Mouse (Mus musculus) lung, embryonic 15.5 days (tissue): ENCODE results near the gene Msh5. TPM values are rescaled to one million over a fixed set of nuclear protein-coding genes. Genes with fewer than 3 reads are reported as not detected.
A peak's percentile ranks its signal among the peaks of the same experiment; 100 is the strongest.

Source experiments
- ATAC-seq: fragments of 200-750 bp; cut with Nextera tagmentation; 2 replicates; pipeline ENCODE4 v1.8.0; 2017; ENCODE audit warnings: moderate number of reproducible peaks, borderline replicate concordance; ENCODE audit not compliant: low FRiP score, low TSS enrichment; ENCODE audit errors: extremely low read depth
- H3K27ac ChIP-seq: fragments of 300-500 bp; sonication (generic); 2 replicates; pipeline ENCODE4 v1.5.1; 2015; ENCODE audit warnings: moderate library complexity, mild to moderate bottlenecking, inconsistent platforms
- H3K27me3 ChIP-seq: fragments of 300-500 bp; sonication (generic); 2 replicates; pipeline ENCODE4 v1.6.1; 2015; ENCODE audit warnings: inconsistent platforms
- H3K36me3 ChIP-seq: fragments of 300-500 bp; sonication (generic); 2 replicates; pipeline ENCODE4 v1.6.1; 2015; ENCODE audit warnings: inconsistent platforms
- H3K4me1 ChIP-seq: fragments of 300-500 bp; sonication (generic); 2 replicates; pipeline ENCODE4 v1.6.1; 2015; ENCODE audit warnings: inconsistent platforms
- H3K4me2 ChIP-seq: fragments of 300-500 bp; sonication (generic); 2 replicates; pipeline ENCODE4 v1.6.1; 2015; ENCODE audit warnings: inconsistent platforms, mild to moderate bottlenecking, moderate library complexity
- H3K4me3 ChIP-seq: fragments of 300-500 bp; sonication (generic); 2 replicates; pipeline ENCODE4 v1.5.1; 2015; ENCODE audit warnings: mild to moderate bottlenecking, inconsistent platforms
- H3K9ac ChIP-seq: fragments of 300-500 bp; sonication (generic); 2 replicates; pipeline ENCODE4 v1.6.1; 2015; ENCODE audit warnings: inconsistent platforms
- H3K9me3 ChIP-seq: fragments of 300-500 bp; sonication (generic); 2 replicates; pipeline ENCODE4 v1.6.1; 2016; ENCODE audit warnings: inconsistent platforms
- WGBS: fragments of 180-500 bp; shearing (Covaris S2); methylation state at CpG from one replicate; pipeline ENCODE4 v1.1.7; 2015; 5-methylcytosine and 5-hydroxymethylcytosine counted together
- polyA plus RNA-seq: library from polyadenylated mRNA; unstranded; fragments of >200 nt; fragmentation: Nextera tagmentation; extraction: Ambion mirVana; gene quantifications from 2 replicates; pipeline ENCODE4 v1.2.1, GENCODE M21; 2015

The Msh5 gene
- polyA plus RNA-seq, 1 experiment from 2014 or later = 4.4 TPM

GRCm38 (mm10) chr17:35052271-35052798, 5.8 kb upstream of the Msh5 start:
- Histone ChIP-seq H3K4me3 (peak overlapping the region; percentile 71), H3K36me3 (peaks cover 47% of the 10 kb centered on the region), H3K27me3 (no peaks in the 10 kb centered on the region), H3K4me2 (peak overlapping the region; percentile 94), H3K27ac (peak overlapping the region; percentile 99), H3K9me3 (no peaks in the 10 kb centered on the region), H3K9ac (peak overlapping the region; percentile 78), H3K4me1 (peaks cover 40% of the 10 kb centered on the region)
- WGBS = 66% methylated on average over 12 of the region's 12 CpGs
- ATAC-seq = no peak

DNA sequence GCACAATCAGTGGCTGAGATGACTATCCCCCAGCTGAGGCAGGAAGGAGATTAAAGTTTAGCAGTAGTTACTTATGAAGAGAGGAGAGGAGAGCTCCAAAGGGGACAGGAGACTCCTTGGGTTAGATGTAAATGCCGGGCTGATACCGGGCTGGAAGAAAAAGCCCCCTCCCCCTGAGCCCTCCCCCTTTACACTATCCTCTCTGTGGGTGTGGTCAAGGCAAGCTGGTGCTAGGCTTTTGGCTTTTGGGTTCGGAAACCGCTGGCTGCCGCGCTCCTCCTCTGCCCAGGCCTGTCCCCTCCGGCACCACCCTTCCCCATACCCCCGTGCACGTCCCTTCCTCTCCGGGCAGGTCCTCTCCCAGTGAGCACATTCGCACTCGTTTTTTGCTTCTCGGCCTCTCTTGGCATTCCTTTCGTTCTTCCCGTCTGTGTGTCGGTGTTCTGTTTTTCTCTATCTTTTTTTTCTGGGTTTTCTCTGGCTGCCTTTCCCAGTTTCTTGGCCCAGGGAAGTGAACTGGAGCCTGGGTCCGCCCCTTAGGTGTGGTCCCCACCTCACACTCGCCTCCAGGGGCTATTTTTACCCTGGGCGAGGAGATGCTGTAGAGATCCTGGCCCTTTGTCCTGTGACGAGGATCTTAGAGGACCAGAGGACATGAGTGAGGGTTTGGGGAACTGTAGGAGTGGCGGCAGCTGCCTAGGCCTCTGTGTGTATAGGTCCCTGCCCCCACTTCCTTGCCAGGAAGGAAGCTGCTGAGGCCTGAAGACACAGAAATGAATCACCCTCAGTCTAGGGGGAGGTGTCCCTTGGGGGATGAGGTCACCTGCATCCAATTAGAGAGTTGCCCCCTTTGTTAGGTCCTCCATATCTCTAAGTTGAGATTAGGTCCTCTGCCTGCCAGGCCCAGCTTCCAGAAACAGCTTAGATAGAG, 4.9 kb upstream of the Msh5 start:
- H3K4me2 ChIP-seq = peak overlapping the region; percentile 94
- H3K9me3 ChIP-seq = no peaks in the 10 kb centered on the region
- H3K4me1 ChIP-seq = peaks cover 45% of the 10 kb centered on the region
- H3K27ac ChIP-seq = peak overlapping the region; percentile 99
- H3K27me3 ChIP-seq = no peaks in the 10 kb centered on the region
- H3K4me3 ChIP-seq = peak overlapping the region; percentile 71
- peaks cover 40% of the 10 kb centered on the region for H3K36me3 ChIP-seq
- WGBS = 2% methylated on average over 21 of the region's 21 CpGs
- peak overlapping the region; percentile 78 for H3K9ac ChIP-seq
- peak; percentile 69 for ATAC-seq

DNA sequence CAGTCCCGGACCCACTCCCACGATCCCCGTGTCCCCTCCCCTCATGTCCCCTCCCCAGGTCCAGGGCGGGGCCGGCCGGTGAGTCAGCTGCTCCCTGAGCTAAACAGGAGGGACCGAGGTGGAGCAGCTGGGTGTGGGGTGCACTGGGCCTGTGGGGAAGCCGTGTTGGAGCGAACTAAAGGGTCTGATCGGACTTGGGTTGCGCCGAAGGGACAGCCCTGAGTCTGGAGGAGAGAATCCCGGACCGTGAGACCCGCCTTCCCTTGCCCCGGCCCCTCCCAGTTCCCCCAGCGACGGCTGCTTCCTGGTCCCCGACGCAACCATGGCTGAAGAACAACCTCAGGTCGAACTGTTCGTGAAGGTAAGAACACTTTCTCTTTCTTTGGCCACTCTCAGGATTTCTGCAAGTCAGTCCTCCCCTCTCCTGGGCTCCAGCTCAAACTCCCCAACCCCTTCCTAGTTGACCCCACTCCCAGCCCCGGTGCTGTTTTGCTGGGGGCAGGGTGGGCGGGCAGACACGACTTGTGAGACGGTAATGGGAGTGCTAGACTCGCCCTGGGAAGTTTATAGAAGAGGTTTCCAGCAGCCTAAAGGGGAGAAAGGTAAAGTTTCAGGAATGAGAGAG, 3.7 kb upstream of the Msh5 start:
- peaks cover 53% of the 10 kb centered on the region for H3K4me1 ChIP-seq
- no peaks in the 10 kb centered on the region for H3K9me3 ChIP-seq
- ATAC-seq = peak; percentile 16; the same call in 1 of the 2 replicates
- under 1% methylated on average over 26 of the region's 27 CpGs for WGBS
- H3K9ac ChIP-seq = peak overlapping the region; percentile 95
- peak overlapping the region; percentile 99 for H3K27ac ChIP-seq
- H3K4me2 ChIP-seq = peak overlapping the region; percentile 94
- H3K36me3 ChIP-seq = peaks cover 28% of the 10 kb centered on the region
- H3K27me3 ChIP-seq = no peaks in the 10 kb centered on the region
- H3K4me3 ChIP-seq = peak overlapping the region; percentile 71

DNA sequence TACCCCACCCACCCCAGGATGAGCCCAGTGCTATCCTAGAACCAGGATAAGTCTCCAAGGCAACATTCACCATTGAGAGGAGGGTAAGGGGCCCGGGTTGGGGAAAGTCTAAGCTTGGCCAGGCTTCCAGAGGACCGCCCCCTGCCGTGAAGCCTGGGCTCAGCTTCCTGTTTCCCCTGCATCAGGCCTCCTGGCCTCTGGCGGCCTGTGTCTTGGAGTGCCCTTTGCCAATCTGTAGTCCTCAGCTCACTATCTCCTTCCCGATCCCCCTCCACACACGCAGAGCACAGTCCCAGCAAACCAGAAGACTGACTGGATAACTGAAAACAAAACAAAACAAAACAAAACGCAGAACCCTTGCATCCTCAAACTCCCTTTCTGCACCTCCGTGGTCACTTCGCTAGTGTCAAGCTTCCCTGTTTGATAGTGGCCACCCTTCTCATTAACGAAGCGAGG, 3.0 kb upstream of the Msh5 start, which contains the start of gene Clic1:
Gene Clic1, plus strand, starts transcription at position 406 of the 456 bp plus-strand sequence.
- Histone ChIP-seq H3K4me3 (peak within 1 kb of the TSS; percentile 71), H3K27me3 (no peaks in the 10 kb centered on the region), H3K27ac (peak within 1 kb of the TSS; percentile 99), H3K9me3 (no peaks in the 10 kb centered on the region), H3K4me2 (peak within 1 kb of the TSS; percentile 94), H3K4me1 (peaks cover 59% of the 10 kb centered on the region), H3K9ac (peak within 1 kb of the TSS; percentile 95), H3K36me3 (peaks cover 23% of the 10 kb centered on the region)
- WGBS = 1% methylated on average over 11 of the region's 11 CpGs
- ATAC-seq = peak; percentile 32

DNA sequence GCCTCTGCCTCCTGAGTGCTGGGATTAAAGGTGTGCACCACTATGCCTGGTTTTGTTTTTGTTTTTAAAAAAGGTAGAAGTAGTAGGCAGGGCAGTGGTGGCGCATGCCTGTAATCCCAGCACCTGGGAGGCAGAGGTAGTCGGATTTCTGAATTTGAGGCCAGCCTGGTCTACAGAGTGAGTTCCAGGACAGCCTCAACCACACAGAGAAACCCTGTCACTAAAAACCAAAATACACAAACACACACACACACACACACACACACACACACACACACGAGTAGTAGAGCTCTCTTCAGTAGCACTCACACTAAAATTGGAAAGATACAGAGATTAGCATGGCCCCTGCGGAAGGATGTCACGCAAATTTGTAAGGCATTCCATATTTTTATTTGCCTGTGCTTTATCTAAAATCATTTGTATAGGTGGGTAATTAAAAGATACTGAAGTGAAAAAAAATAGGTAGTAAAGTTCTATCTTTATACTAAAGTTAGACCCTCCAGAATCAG, 2.4 kb upstream of the Msh5 start:
- peaks cover 59% of the 10 kb centered on the region for H3K4me1 ChIP-seq
- ATAC-seq = no peak
- no peaks in the 10 kb centered on the region for H3K9me3 ChIP-seq
- no peaks in the 10 kb centered on the region for H3K27me3 ChIP-seq
- peak overlapping the region; percentile 99 for H3K27ac ChIP-seq
- H3K4me3 ChIP-seq = peak overlapping the region; percentile 71; the same call in 1 of the 2 replicates
- no peak overlapping the region for H3K9ac ChIP-seq
- peaks cover 18% of the 10 kb centered on the region for H3K36me3 ChIP-seq
- whole genome bisulfite sequencing = 71% methylated on average over 5 of the region's 5 CpGs
- H3K4me2 ChIP-seq = peak overlapping the region; percentile 94

GRCm38 (mm10) chr17:35048149-35048931, 1.8 kb upstream of the Msh5 start:
- 22% methylated on average over 11 of the region's 11 CpGs for WGBS
- H3K9me3 ChIP-seq = no peaks in the 10 kb centered on the region
- no peak overlapping the region for H3K4me3 ChIP-seq
- H3K9ac ChIP-seq = no peak overlapping the region
- H3K27me3 ChIP-seq = no peaks in the 10 kb centered on the region
- H3K4me1 ChIP-seq = peaks cover 64% of the 10 kb centered on the region
- ATAC-seq = no peak
- peak overlapping the region; percentile 99 for H3K27ac ChIP-seq
- peaks cover 12% of the 10 kb centered on the region for H3K36me3 ChIP-seq
- peak overlapping the region; percentile 94 for H3K4me2 ChIP-seq

DNA sequence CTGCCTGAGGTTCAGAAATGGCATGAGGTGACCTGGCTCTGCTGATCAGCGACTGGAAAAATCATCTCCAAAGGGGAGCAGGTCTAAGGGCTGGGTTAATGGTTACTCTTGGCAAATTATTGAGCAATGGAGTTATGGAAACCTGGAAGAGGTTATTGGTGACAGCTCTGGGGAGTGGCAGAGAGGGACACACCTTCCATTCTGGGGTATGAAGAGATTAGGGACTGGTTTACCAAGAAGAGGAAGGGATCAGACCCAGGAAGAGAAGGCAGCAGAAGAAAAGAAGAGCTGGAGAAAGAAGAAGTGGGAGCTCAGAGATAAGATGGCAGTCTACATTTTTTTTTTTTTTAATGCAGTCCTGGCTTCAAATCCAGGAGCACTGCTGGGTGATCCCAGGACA, 1.1 kb upstream of the Msh5 start:
- peak overlapping the region; percentile 28 for H3K4me2 ChIP-seq
- H3K9me3 ChIP-seq = no peaks in the 10 kb centered on the region
- H3K4me3 ChIP-seq = no peak overlapping the region
- ATAC-seq = no peak
- WGBS = 51% methylated on average over 1 of the region's 1 CpGs
- H3K4me1 ChIP-seq = peaks cover 60% of the 10 kb centered on the region
- no peak overlapping the region for H3K9ac ChIP-seq
- H3K27me3 ChIP-seq = no peaks in the 10 kb centered on the region
- H3K27ac ChIP-seq = peak overlapping the region; percentile 99
- H3K36me3 ChIP-seq = peaks cover 5% of the 10 kb centered on the region

DNA sequence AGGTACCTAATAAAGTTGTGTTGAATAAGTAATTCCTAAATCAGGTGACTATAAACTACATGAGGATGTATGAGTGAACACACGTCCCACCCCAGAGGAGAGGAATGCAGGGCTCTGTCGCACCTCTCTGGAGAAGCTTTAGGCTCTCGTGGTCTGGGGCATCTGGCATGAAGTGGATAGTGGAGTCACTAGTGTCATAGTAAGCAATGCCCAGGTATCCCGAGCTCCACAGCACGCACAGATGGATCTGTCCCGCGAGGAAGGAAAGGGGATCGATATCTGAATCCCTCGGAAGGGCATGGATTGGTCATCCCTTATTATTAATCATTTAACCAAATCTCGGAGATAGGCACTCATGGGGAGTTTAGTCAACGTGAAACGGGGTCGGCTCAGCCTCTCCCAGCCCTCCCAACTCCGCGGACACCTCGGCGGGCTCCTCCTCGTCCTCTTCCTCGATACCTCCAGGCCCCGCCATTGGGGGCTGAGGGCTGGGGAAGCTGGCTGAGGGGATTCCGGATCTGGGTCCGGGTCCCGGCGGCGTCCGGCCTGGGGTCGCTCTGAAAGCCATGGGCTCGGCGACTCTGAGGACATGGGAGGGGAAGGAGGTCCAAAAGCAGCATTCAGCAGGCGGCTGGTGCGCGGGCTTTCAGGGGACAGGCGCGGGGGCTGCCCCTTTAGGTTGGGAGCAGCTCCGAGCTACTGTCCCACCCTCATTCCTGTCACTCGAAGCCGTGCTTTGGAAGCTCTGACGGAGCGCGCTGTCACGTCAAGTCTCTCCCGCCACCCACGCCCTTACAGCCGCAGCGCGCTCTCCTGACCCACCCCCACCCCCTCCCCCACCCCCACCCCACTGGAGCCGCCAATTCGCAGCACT, 501 bp downstream of the Msh5 start:
- WGBS = 3% methylated on average over 40 of the region's 48 CpGs
- H3K27me3 ChIP-seq = no peaks in the 10 kb centered on the region
- peak overlapping the region; percentile 89 for H3K27ac ChIP-seq
- peak overlapping the region; percentile 84 for H3K4me2 ChIP-seq
- H3K4me1 ChIP-seq = peaks cover 50% of the 10 kb centered on the region
- ATAC-seq = peak; percentile 74
- no peaks in the 10 kb centered on the region for H3K9me3 ChIP-seq
- peak overlapping the region; percentile 46 for H3K4me3 ChIP-seq
- no peaks in the 10 kb centered on the region for H3K36me3 ChIP-seq
- peak overlapping the region; percentile 68 for H3K9ac ChIP-seq

- Histone ChIP-seq H3K9ac (peak overlapping the region; percentile 68), H3K9me3 (no peaks in the 10 kb centered on the region), H3K27ac (peak overlapping the region; percentile 89), H3K36me3 (no peaks in the 10 kb centered on the region), H3K27me3 (no peaks in the 10 kb centered on the region), H3K4me1 (peaks cover 50% of the 10 kb centered on the region), H3K4me3 (peak overlapping the region; percentile 46), H3K4me2 (peak overlapping the region; percentile 84)
- WGBS = 70% methylated on average over 7 of the region's 7 CpGs
- ATAC-seq = no peak
These were observed 1.4 kb downstream of the Msh5 start for GRCm38 (mm10) chr17:35044904-35045806.

DNA sequence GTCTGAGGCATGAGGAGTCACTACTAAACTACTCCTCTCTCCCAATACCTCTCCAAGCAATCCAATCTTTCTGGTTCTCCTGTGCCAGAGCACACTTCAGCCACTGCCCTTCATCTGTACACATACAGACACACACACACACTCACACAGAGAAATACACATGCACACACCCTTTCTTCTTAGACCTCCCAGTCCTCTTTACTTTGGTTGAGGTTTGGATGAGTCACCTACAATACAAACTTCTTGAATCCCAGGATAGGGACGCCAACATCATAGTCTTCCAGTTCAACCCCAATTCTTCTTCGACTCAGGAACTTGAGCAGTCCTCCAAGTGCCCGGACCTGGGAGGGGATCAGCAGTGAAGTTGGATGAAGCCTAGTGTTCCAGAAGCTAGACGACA, 2.8 kb downstream of the Msh5 start:
- H3K27ac ChIP-seq = peak overlapping the region; percentile 4; the same call in 1 of the 2 replicates
- 71% methylated on average over 4 of the region's 4 CpGs for WGBS
- H3K36me3 ChIP-seq = no peaks in the 10 kb centered on the region
- H3K27me3 ChIP-seq = no peaks in the 10 kb centered on the region
- H3K4me3 ChIP-seq = no peak overlapping the region
- no peak for ATAC-seq
- no peak overlapping the region for H3K9ac ChIP-seq
- H3K4me1 ChIP-seq = peaks cover 37% of the 10 kb centered on the region
- H3K4me2 ChIP-seq = no peak overlapping the region
- no peaks in the 10 kb centered on the region for H3K9me3 ChIP-seq
